Mouse (Mus musculus) erythroblast, adult 5-6 weeks (primary cell): ENCODE results near the gene Slc22a16. TPM values are rescaled to one million over a fixed set of nuclear protein-coding genes. Genes with fewer than 3 reads are reported as not detected.
"Not testable (repeated sequence)": the region's sequence is repeated elsewhere in the genome, so short reads cannot be mapped to it uniquely, and the experiment has no call there.

Experiments used
- ATAC-seq: replicated peaks from 2 replicates; pipeline ENCODE4 v1.8.0; 2016; ENCODE audit warnings: moderate number of reproducible peaks, mild to moderate bottlenecking, moderate TSS enrichment, inconsistent platforms; ENCODE audit not compliant: poor library complexity, low FRiP score, severe bottlenecking
- total RNA-seq, 2 experiments: library from RNA; stranded (forward) in 1 of 2; stranded (reverse) in 1 of 2; fragments of 150-400 nt in 1 of 2; fragments of 200-764, 138-1000 nt in 1 of 2; gene quantifications; 2 replicates each; pipeline versions ENCODE4 v1.2.3 to v1.2.4; 2015 to 2017; ENCODE audit warnings: low replicate concordance in 2 of 2

Slc22a16 gene
- total RNA-seq (2015; ENCODE audit: low replicate concordance) (not detected in 2 replicates), total RNA-seq (2017; ENCODE audit: low replicate concordance) (not detected in 2 replicates)

DNA sequence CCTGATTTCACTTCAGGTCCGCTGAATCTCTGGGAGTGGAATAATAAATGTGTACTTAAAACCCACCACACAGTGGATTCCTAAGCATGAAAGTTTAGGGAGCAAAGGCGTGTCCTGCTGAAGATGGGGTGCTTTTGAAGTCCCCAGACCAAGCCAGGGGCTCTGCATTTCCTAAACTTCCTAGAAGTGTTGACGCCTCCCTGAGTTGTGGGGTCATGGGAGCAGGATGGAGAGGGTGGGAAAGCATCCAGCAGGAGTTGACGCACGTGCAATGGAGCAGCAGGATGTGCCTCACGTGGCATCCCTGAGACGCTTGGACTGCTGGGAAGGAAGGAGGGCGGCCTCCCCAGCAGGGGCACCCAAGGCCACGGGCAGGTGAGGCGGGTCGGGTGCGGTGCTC, at the start of gene Slc22a16:
Slc22a16 (plus strand) TSS at position 301 of the 400 bp plus-strand sequence.
- ATAC-seq: no peak

DNA sequence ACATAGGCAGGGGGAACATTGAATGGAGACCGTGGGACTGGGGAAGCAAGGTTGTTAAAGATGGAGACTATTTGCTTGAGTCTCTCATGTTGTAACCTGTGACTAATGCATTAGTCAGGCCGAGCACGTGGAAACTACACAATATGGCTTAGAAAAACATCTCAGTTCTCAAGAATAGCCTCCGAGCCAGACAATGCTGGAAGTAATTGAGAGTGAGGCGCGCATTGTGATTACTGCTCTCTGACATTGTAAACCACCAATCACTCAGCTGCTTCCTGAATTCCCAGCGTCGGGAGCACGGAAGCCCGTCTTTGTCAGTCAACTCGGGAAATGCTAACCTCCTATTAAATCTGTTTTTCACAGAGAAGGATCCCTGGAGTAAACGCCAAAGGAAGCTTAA, 48.6 kb upstream of the Slc22a16 start:
- ATAC-seq: no peak

DNA sequence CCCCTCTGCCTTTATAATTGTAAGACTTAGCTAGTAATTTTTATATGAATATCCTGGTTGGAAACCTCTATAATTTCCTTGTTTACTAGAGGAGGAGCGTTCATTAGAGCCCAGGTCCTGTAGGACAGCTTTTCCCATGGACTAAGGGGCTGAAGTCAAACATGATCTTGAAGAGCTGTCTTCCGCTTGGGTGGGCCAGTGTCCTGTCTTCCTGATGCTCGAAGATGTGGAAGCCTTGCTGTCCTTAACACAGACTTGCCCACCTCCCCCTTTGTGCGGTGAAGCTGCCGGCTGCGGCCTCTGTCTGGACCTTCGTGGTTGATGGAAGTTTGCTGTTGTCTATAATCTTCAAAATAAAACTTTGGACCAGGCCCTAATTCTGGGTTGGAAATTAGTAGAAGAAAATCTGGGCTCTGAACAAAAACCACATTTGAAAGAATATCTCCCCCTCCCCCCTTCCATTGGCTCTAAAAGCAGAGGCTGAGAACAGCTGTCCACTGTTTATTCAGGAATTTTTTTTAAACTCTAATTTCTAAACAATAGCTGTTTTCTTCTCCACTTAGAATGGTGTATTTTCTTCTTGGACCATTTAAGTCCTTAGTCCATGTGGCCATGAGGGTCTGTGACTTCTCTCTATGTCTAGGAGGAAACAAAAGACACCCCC, 46.7 kb upstream of the Slc22a16 start:
- ATAC-seq: no peak

DNA sequence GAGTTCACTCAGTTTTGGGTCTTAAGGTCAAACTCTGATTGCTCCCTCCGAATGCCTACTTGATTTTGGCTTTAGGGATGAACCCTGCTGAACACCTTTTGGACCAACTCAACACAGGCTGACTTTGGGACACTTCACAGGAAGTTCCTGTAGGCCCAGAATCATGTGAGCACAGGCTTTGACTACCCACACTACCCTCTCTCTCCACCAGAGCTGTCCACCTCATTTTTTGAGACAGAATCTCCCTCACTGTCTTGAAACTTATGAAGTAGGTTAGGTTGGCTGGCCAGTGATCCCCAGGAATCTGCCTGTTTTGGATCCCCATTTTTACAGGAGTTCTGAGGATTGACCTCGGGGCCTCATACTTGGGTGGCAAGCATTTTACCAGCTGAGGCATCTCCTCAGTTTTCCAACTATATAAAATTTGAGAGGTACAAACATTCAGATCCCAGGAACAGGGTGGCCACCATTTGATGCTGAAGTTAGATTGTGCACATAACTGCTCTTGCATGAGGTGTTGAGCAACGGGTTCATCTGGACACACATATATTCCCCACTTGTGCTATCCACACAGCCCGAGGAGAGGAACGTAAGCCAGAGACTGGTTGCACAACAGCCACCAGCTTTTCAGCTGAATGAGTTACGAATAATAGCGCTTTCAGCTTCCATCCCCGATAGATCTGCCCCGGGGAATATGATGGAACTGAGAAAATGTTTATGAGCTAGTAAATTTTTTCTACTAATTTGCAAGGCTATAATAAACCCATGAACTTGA, 45.9 kb upstream of the Slc22a16 start:
- ATAC-seq: no peak

DNA sequence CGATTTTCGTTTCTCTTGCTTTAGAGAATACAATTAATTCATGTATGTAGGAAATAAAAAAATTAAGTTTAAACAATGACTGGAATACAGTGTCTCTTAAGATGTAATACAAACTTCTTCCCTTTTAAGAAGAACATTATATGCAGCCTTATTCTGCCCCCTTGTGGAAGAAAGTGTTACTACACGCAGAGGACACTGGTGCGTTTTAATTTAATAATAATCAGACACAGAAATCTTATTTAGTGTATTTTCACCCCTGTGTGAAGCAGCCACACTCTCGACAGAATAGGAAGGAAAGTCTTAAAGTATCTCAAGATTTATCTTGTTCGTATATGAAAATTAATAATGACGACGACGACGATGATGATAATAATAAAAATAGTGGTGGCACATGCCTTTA, 45.1 kb upstream of the Slc22a16 start:
- ATAC-seq: peak; percentile 77

DNA sequence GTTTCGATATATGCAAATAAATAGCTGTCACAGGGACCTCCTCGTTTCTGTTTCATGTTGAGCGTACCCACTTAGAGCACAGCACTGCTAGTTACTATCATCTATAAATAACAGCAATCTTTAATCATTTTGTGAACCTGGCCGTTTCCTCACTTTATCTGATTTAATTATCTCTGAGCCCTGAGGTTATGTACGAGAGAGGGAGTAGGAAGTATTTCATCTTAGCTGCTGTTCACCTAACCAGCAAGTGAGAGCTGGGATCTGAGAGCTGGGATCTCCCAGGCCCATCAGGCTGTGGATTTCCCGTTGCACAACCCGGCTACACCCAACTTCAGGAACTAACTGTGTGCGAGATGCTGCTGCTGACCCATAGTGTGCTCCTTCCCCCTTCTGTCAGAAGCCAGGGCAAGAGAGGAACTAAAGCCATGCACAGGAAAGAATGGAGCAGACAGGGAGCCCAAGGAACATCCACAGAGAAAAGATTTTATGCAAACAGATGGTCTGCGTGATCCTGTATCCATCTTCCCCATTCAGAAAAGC, 44.5 kb upstream of the Slc22a16 start:
- ATAC-seq: no peak

DNA sequence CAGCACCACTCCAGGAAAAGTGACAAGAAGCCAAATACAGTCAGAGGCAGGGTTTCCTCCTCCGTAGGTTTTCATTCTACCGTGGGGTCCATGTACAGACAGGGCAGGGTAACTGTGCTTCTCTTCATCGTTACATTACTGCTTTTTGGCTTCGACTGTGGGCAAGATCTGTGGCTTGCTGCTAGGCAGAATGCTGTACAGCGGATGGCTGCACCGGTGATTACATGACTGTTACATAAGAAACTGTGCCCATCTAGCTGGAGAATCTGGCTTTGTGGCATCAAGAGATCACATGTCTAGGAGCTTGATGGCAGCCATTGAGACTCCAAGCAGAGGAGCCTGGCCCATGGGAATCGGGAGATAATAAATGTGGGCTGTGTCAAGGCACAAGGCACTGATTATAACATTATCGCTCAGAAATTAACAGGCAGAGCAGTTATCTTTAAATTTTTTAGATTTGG, 43.8 kb upstream of the Slc22a16 start:
- no peak for ATAC-seq

DNA sequence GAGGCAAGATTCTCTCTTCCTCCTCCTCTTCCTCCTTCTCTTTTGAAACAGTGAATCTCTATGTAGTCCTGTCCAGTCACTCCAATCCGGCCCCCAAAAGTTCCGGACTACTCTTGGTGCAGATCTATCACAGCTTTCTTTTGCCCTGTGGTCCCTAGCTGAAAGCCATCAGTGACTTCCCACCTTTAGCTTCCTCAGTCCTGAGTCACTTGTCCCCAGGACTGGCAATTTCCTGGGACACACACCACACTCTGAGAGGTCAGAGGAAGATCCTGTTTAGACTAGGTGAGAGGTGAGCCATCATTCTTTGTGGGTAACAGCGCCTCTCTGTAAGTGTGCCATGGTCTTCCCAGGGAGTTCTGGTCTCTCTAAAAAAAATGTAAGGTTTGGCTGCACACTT, 43.1 kb upstream of the Slc22a16 start:
- ATAC-seq: no peak

DNA sequence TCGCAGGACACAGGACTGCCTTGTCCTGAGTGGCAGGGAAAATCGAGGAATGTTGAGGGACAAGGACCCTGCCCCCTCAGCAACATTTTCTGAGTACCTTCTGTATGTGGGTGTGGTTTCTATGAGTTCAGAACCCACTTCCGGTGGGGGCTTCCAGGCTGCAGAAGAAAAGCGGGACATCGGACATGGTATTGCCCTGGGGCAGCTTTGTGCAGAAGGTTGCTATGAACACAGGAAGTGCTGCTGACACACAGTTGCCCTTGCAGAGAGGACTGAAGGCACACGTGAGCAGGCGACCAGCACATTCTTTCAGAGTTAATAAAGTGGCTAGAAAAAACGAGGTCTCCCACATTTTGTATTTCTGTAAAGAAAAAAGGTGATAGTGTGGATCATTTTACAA, 42.6 kb upstream of the Slc22a16 start:
- no peak for ATAC-seq

DNA sequence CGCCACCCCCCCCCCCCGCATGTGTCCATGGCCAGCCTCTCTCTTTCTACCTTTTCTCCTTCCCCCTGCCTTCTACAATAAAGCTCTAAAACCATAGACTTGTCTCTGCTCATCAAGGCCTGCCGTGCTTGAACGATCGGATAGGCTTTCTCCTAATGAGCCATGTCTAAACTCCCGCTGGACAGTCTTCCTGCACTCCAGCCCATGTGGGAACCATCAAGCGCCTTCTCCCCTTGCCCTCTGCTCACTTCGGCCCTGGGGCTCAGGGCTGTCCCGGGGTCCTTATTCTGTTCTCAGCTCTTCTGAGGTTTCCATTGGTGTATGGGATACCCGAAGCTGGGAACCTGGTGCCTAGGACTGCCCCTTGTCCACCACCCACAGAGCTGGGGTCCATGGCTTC, 41.5 kb upstream of the Slc22a16 start:
- ATAC-seq: no peak

DNA sequence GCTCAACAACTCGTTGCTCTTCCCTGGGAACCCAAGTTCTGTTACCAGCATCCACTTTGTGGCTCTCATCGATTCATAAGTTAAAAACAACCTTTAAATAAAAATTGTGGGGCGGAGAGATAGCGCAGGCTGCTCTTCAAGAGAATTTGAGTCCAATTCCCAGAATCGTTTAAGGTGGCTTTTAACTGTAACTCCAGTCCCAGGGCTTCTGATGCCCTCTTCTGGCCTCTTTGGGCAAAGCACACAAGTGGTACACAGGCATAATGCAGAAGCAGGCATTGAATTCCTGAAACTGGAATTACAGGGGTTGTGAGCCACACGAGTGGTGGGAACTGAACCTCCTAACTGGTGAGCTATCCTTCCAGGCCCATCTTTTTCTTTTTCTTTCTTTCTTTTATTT, 40.5 kb upstream of the Slc22a16 start:
- no peak for ATAC-seq

DNA sequence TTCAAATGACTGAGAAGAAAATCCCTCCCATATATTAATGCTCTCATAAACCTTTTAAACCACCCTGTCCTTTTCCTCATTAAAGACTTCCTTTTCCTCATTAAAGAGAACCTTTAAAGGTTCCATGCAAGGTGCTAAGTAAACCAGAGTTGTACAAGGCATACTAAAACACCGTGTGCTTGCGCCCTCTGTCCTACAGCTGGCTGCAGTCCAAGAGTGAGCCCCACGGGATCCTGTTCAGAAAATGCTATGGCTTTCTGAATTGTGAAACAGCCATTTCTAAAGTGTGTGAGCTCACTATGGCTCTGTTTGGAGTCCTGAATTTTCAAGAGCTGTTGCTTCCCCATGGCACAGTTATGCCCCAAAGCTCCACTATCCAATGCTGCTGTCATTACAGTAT, 39.5 kb upstream of the Slc22a16 start:
- ATAC-seq: no peak

DNA sequence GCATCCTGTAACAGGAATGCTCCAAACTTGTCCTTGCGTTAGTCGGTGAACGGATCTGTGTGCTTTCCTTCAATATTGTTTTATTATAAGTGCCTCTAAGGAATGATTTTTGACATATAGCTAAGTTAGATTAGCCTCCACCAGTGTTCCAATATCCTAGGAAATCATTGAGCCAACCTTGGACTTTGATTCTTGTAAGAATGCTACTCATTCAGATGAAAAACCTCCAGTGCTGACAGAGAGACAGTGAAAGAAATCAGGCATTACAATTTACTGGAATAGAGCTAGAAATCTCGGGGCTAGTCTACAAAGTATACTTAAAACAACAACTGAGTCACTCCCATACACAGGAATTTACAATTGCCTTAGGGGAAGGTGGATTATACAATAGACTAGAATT, 37.5 kb upstream of the Slc22a16 start:
- not testable (repeated sequence) for ATAC-seq

DNA sequence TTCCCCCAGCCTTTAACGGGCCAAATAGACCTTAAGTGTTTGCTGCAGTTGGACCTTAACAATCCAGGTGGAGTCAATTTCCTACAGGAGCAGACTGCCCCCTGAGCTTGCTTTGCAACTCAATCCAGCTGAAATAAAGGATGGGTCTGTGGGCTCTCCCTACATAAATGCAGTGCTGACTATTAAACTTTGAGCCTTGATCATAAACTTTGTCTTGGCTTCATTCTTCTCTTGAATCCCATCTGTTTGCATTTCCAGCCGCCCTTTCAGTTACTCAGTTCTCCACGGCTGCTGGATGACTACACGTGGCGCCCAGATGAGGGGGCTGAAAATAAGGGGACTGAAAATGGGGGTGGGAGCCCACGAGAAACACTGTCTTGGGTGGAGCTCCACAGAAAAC, 28.8 kb upstream of the Slc22a16 start:
- ATAC-seq: no peak

DNA sequence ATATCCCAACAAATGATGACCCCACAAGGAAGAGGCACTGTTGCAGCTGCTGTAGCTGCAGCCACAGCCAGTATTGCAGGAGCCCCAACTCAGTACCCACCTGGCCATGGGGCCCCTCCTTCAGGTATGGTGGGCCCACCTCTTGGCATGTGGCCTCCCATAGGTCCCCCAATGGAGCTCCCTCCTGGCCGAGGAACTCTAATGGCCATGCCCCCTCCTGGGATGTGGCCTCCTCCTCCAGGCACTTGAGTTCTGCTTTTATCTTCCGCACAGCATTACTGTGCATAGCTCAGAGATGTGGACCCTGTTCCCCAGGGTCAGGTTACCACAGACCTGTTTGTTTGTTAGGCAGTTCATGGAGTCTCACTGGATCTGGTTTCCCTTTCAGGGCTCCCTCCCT, 20.8 kb upstream of the Slc22a16 start:
- ATAC-seq: no peak

DNA sequence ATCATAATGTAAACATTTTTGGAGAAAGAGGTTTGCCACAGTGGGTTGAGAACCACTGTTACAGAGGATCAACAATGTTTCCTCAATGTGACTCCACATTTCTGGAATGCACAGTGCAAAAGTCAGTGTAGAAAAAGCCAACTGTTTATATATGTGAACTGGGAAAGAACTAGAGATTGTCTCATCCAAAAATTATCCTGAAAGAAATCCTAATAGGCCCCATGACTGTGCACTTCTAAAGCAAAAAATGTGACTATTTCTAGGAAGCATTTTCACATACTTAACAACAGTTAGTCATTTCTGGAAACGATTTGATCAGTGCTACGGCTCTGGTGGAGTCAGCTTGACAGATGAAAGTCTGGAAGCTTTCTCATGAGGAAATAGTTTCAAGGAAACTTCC, 18.3 kb upstream of the Slc22a16 start:
- ATAC-seq: no peak

DNA sequence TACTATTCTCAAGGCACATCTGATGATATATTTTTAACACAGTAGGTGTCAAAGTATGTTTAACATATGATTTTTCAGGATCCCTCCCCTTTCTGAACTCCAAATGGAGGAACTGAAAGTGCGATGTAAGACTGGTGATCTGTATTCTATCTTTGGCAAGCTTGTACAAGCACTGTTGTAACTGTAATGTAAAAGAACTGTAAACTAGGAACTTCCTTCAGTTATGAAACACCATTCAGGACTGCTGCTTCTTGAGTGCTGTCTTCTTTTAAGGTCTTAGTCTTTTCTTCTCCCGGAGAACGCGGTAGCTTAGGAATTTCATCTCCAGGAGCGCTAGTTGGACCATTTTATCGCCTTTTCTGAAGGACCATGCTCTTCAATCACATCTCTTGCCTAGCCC, 4.4 kb upstream of the Slc22a16 start:
- ATAC-seq: not testable (repeated sequence)

DNA sequence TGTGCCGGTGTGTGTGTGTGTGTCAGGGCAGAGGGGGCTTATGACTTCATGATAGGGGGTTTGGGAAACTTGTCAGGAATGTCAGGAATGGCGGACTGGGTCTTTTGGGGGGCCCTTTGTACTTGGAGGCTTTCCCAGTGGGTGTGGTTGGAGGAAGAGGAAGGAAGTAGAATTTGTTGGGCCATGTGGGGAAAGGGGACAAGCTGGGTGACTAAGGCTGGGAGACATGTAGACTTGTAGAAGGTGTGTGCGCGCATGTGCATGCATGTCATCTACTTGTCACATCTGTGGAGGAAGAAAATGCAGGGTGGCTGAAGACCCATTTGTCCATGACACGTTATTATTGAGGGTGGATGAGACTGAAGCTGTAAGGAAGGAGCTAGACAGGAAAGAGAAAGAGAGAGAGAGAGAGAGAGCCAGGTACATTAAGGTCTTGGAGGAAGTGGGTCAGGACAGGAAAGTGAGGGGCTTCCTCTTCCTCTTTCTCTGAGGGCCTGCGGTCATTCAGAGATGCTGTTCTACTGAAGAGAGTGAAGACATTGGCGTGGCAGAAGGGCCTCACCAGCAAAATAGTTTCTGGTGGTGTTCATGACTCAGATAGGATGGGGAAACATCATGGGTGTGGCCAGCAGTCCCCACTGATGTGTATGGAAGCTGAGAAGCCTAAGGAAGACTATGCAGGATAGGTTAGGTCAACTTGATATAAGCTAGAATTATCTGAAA, 5.9 kb downstream of the Slc22a16 start:
- ATAC-seq: no peak

DNA sequence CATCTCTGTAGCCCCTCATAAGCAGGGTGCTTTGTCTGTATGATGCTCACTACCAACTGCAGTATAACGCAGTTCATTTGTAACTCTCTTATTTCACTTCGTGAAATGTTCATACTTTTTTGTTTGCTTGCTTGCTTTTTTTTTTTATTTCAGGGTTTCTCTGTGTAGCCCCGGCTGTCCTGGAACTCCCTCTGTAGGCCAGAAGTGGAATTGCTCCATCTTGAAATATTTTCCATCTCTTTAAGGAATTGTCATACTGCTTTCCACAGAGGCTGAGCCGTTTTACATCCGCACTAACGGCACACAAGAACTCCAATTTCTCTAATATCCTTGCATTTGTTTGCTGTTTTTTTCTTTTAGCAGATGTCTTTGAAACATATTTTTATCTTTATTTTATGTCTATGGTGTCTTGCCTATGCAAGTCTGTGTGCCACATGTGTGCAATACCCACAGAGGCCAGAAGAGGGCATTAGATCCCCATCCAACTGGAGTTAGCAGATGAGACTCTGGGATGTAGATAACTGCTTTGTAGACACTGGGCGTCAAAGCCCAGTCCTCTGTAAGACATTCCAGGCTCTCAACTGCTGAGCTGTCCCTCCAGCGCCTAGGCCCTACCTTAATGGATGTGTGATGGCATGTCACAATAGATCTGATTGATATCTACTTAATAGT, 13.6 kb downstream of the Slc22a16 start:
- no peak for ATAC-seq

DNA sequence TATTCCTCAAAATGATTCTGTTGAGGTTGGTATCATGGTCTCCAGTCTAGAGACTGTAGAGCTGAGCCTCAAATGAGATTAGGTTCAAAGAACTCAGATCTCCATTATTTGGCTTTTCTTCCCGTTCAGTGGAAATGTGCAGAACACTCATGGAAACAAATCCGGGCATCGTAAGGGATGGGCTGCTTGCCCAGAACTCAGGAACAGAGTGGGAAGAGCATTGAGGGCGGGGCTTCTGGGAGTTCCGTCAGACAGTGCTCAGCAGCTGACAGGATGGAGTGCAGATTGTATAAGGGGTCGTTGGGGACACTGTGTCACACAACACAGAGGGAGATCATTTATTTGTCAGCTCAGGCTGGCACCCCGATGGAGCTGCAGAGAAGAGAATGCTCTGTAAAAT, 22.1 kb downstream of the Slc22a16 start:
- ATAC-seq: no peak
